Mouse (Mus musculus) stomach, embryonic 14.5 days (tissue): ENCODE results near the gene Hoxd1. TPM values are rescaled to one million over a fixed set of nuclear protein-coding genes. Genes with fewer than 3 reads are reported as not detected.

ENCODE experiments used
- ATAC-seq: fragments of 200-750 bp; cut with Nextera tagmentation; 2 replicates; pipeline ENCODE4 v1.8.0; 2017; ENCODE audit warnings: low read depth, moderate TSS enrichment; ENCODE audit not compliant: insufficient number of reproducible peaks, insufficient read depth, low FRiP score
- H3K27ac ChIP-seq: fragments of 300-500 bp; sonication (generic); 2 replicates; pipeline ENCODE4 v1.5.1; 2014; ENCODE audit warnings: mild to moderate bottlenecking, low read length, moderate library complexity, mixed read lengths
- H3K27me3 ChIP-seq: fragments of 300-500 bp; sonication (generic); 2 replicates; pipeline ENCODE4 v1.6.1; 2014; ENCODE audit warnings: low read length, control low read depth, mixed read lengths; ENCODE audit not compliant: control insufficient read depth, insufficient read depth
- H3K36me3 ChIP-seq: fragments of 300-500 bp; sonication (generic); 2 replicates; pipeline ENCODE4 v1.6.1; 2014; ENCODE audit warnings: mild to moderate bottlenecking, control low read depth, low read length, moderate library complexity, mixed read lengths; ENCODE audit not compliant: control insufficient read depth, insufficient read depth
- H3K4me1 ChIP-seq: fragments of 300-500 bp; sonication (generic); 2 replicates; pipeline ENCODE4 v1.6.1; 2014; ENCODE audit warnings: low read length, control low read depth, mixed read lengths; ENCODE audit not compliant: control insufficient read depth, insufficient read depth
- H3K4me2 ChIP-seq: fragments of 300-500 bp; sonication (generic); replicated peaks from 2 replicates; pipeline ENCODE4 v1.6.1; 2014; ENCODE audit warnings: low read depth, low read length, control low read depth
- H3K4me3 ChIP-seq: fragments of 300-500 bp; sonication (generic); 2 replicates; pipeline ENCODE4 v1.5.1; 2014; ENCODE audit warnings: low read depth, low read length, control low read depth
- H3K9ac ChIP-seq: fragments of 300-500 bp; sonication (generic); replicated peaks from 2 replicates; pipeline ENCODE4 v1.6.1; 2014; ENCODE audit warnings: low read depth, mild to moderate bottlenecking, control low read depth, low read length, moderate library complexity, mixed read lengths
- H3K9me3 ChIP-seq: fragments of 300-500 bp; sonication (generic); 2 replicates; pipeline ENCODE4 v1.6.1; 2016; ENCODE audit warnings: low read depth, low read length, control low read depth; ENCODE audit not compliant: control insufficient read depth
- WGBS: fragments of 180-500 bp; shearing (Covaris S2); extraction: QIAGEN DNeasy Blood & Tissue Kit; methylation state at CpG from one replicate; pipeline ENCODE4 v1.1.7; 2014; 5-methylcytosine and 5-hydroxymethylcytosine counted together
- polyA plus RNA-seq: library from polyadenylated mRNA; unstranded; fragments of >200 nt; fragmentation: Nextera tagmentation; extraction: Ambion mirVana; gene quantifications from 2 replicates; pipeline ENCODE4 v1.2.1, GENCODE M21; 2014

The Hoxd1 gene
- polyA plus RNA-seq, 1 experiment from 2014 or later, result not detected

- ATAC-seq, result peak; percentile 25; the same call in 1 of the 2 replicates
- no peak overlapping the region for H3K9ac ChIP-seq
These were observed 13.3 kb upstream of the Hoxd1 start for GRCm38 (mm10) chr2:74749337-74750121.

GRCm38 (mm10) chr2:74750731-74751250, 12.0 kb upstream of the Hoxd1 start:
- 39% methylated on average over 5 of the region's 5 CpGs for WGBS
- peaks cover 73% of the 10 kb centered on the region for H3K27me3 ChIP-seq
- peaks cover 10% of the 10 kb centered on the region; the same call in 1 of the 2 replicates for H3K4me1 ChIP-seq
- H3K4me3 ChIP-seq, result no peak overlapping the region
- no peak overlapping the region for H3K9ac ChIP-seq
- no peak overlapping the region for H3K4me2 ChIP-seq
- no peak for ATAC-seq
- H3K27ac ChIP-seq, result no peak overlapping the region
- H3K36me3 ChIP-seq, result no peaks in the 10 kb centered on the region
- no peaks in the 10 kb centered on the region for H3K9me3 ChIP-seq

More at GRCm38 (mm10) chr2:74749337-74750121, 13.3 kb upstream of the Hoxd1 start:
- peaks cover 10% of the 10 kb centered on the region; the same call in 1 of the 2 replicates for H3K4me1 ChIP-seq
- H3K36me3 ChIP-seq, result no peaks in the 10 kb centered on the region
- peaks cover 85% of the 10 kb centered on the region for H3K27me3 ChIP-seq
- H3K9me3 ChIP-seq, result no peaks in the 10 kb centered on the region
- peak overlapping the region; percentile 17 for H3K4me3 ChIP-seq
- H3K4me2 ChIP-seq, result peak overlapping the region; percentile 37
- WGBS, result 1% methylated on average over 47 of the region's 47 CpGs
- H3K27ac ChIP-seq, result peak overlapping the region; percentile 16; the same call in 1 of the 2 replicates

GRCm38 (mm10) chr2:74751861-74752260, 10.9 kb upstream of the Hoxd1 start:
- H3K9me3 ChIP-seq, result no peaks in the 10 kb centered on the region
- no peak for ATAC-seq
- WGBS, result 93% methylated on average over 1 of the region's 1 CpGs
- H3K4me3 ChIP-seq, result no peak overlapping the region
- H3K9ac ChIP-seq, result no peak overlapping the region
- H3K4me1 ChIP-seq, result peaks cover 10% of the 10 kb centered on the region; the same call in 1 of the 2 replicates
- no peak overlapping the region for H3K27ac ChIP-seq
- no peaks in the 10 kb centered on the region for H3K36me3 ChIP-seq
- no peak overlapping the region for H3K4me2 ChIP-seq
- H3K27me3 ChIP-seq, result peaks cover 62% of the 10 kb centered on the region

- ATAC-seq, result 0 out of 2 replicates have a peak, but pooled peaks have one; percentile 51
- Histone ChIP-seq H3K27ac (no peak overlapping the region), H3K4me3 (peak overlapping the region; percentile 28), H3K27me3 (peaks cover 57% of the 10 kb centered on the region), H3K4me2 (peak overlapping the region; percentile 51), H3K9me3 (no peaks in the 10 kb centered on the region), H3K4me1 (peaks cover 10% of the 10 kb centered on the region; the same call in 1 of the 2 replicates), H3K36me3 (no peaks in the 10 kb centered on the region), H3K9ac (no peak overlapping the region; the same call in 1 of the 2 replicates)
- 2% methylated on average over 44 of the region's 45 CpGs for WGBS
These were observed 10.2 kb upstream of the Hoxd1 start for GRCm38 (mm10) chr2:74752431-74753174.

- peak overlapping the region; percentile 28 for H3K4me3 ChIP-seq
- ATAC-seq, result no peak; the same call in 1 of the 2 replicates
- H3K27me3 ChIP-seq, result peaks cover 58% of the 10 kb centered on the region
- H3K4me2 ChIP-seq, result peak overlapping the region; percentile 51
- WGBS, result 5% methylated on average over 24 of the region's 25 CpGs
- H3K27ac ChIP-seq, result no peak overlapping the region
- no peaks in the 10 kb centered on the region for H3K9me3 ChIP-seq
- H3K36me3 ChIP-seq, result no peaks in the 10 kb centered on the region
- no peak overlapping the region; the same call in 1 of the 2 replicates for H3K9ac ChIP-seq
- peaks cover 10% of the 10 kb centered on the region; the same call in 1 of the 2 replicates for H3K4me1 ChIP-seq
These were observed 9.6 kb upstream of the Hoxd1 start for GRCm38 (mm10) chr2:74753175-74753523.

GRCm38 (mm10) chr2:74753711-74754110, 9.1 kb upstream of the Hoxd1 start:
- 38% methylated on average over 5 of the region's 5 CpGs for WGBS
- H3K27me3 ChIP-seq, result peaks cover 57% of the 10 kb centered on the region
- H3K4me3 ChIP-seq, result no peak overlapping the region
- no peak overlapping the region; the same call in 1 of the 2 replicates for H3K9ac ChIP-seq
- no peaks in the 10 kb centered on the region for H3K36me3 ChIP-seq
- no peak overlapping the region for H3K27ac ChIP-seq
- no peak for ATAC-seq
- peaks cover 10% of the 10 kb centered on the region; the same call in 1 of the 2 replicates for H3K4me1 ChIP-seq
- no peaks in the 10 kb centered on the region for H3K9me3 ChIP-seq
- H3K4me2 ChIP-seq, result no peak overlapping the region

- no peak overlapping the region for H3K27ac ChIP-seq
- H3K27me3 ChIP-seq, result peaks cover 56% of the 10 kb centered on the region
- no peak overlapping the region for H3K9ac ChIP-seq
- WGBS, result 8% methylated on average over 1 of the region's 1 CpGs
- no peak overlapping the region for H3K4me3 ChIP-seq
- H3K36me3 ChIP-seq, result no peaks in the 10 kb centered on the region
- ATAC-seq, result no peak
- H3K9me3 ChIP-seq, result no peaks in the 10 kb centered on the region
- H3K4me2 ChIP-seq, result no peak overlapping the region
- peaks cover 10% of the 10 kb centered on the region; the same call in 1 of the 2 replicates for H3K4me1 ChIP-seq
These were observed 2.6 kb upstream of the Hoxd1 start for GRCm38 (mm10) chr2:74760146-74760545.

- Histone ChIP-seq H3K9ac (no peak overlapping the region), H3K4me3 (peak overlapping the region; percentile 44; the same call in 1 of the 2 replicates), H3K4me1 (peaks cover 10% of the 10 kb centered on the region; the same call in 1 of the 2 replicates), H3K27ac (no peak overlapping the region), H3K36me3 (no peaks in the 10 kb centered on the region), H3K9me3 (no peaks in the 10 kb centered on the region), H3K27me3 (peaks cover 70% of the 10 kb centered on the region), H3K4me2 (peak overlapping the region; percentile 93; the same call in 1 of the 2 replicates)
- no peak for ATAC-seq
- WGBS, result 7% methylated on average over 13 of the region's 13 CpGs
These were observed 839 bp upstream of the Hoxd1 start for GRCm38 (mm10) chr2:74761941-74762340.
